Mouse (Mus musculus): ENCODE measurements around the gene Vwa8.

- TF ChIP-seq CTCF (IDR thresholded peaks at IDR 0.05; ENCODE audit: borderline replicate concordance, control insufficient read depth, extremely low read depth, insufficient read depth, low read length, poor library complexity) (no peak), POLR2A (IDR thresholded peaks at IDR 0.05; ENCODE audit: control insufficient read depth, extremely low read depth, insufficient read depth, low read length, poor library complexity) (no peak)
These were observed 198.3 kb downstream of the Vwa8 start for GRCm38 (mm10) chr14:79047186-79047585.
